ENCODE assay signal across 8 mouse cellular contexts in genomic region chr12:5101411-5102024, GRCm38 (mm10).
DNase-seq lines count a peak whose midpoint lies in the region; ATAC-seq and TF ChIP-seq lines count a peak whose summit lies in the region.
"Had no signal": no experiment of that assay in that cellular context is flagged by ENCODE, and none has a peak within 500 bp of the region (broad histone marks: within the 10 kb centered on the region; RNA-seq: fewer than 3 reads in every experiment).

No protein-coding gene starts in this region.

- TF ChIP-seq EP300 in lung, postnatal 0 days (IDR thresholded peaks at IDR 0.05): no peak

- H3K27me3 ChIP-seq in lung, embryonic 14.5 days (ENCODE audit: insufficient read depth, low read length): no peaks in the 10 kb centered on the region
- no peaks in the 10 kb centered on the region for H3K27me3 ChIP-seq in lung, postnatal 0 days (replicated peaks; ENCODE audit: insufficient read depth, low read length)
- H3K27me3 ChIP-seq: Patski had no signal

- no peaks in the 10 kb centered on the region for H3K36me3 ChIP-seq in lung, embryonic 14.5 days (ENCODE audit: insufficient read depth)
- H3K36me3 ChIP-seq in lung, postnatal 0 days (ENCODE audit: insufficient read depth, low read length): no peaks in the 10 kb centered on the region

- TF ChIP-seq POLR2A in brain, embryonic 14.5 days (IDR thresholded peaks at IDR 0.05; ENCODE audit: borderline replicate concordance, extremely low read depth, insufficient read depth, insufficient read length, poor library complexity, severe bottlenecking): no peak

- H3K4me3 ChIP-seq in lung, embryonic 14.5 days (ENCODE audit: low read depth, low read length): no peak overlapping the region
- no peak overlapping the region for H3K4me3 ChIP-seq in lung, postnatal 0 days (ENCODE audit: low read depth, low read length)

- H3K4me1 ChIP-seq in lung, embryonic 14.5 days (ENCODE audit: insufficient read depth): no peaks in the 10 kb centered on the region
- H3K4me1 ChIP-seq in lung, postnatal 0 days (ENCODE audit: insufficient read depth, low read depth, low read length): no peaks in the 10 kb centered on the region

- peak; percentile 59; the same call in 1 of the 2 replicates for ATAC-seq in lung, embryonic 14.5 days (ENCODE audit: insufficient read depth)
- ATAC-seq in lung, postnatal 0 days: no peak
- ATAC-seq: Patski had no signal

- H3K9ac ChIP-seq in lung, embryonic 14.5 days: no peak overlapping the region
- no peak overlapping the region for H3K9ac ChIP-seq in lung, postnatal 0 days (replicated peaks; ENCODE audit: low read depth)

- DNase-seq in lung, embryonic 14.5 days: peak; percentile 35
- no peak for DNase-seq in lung, postnatal 0 days (ENCODE audit: low spot score)
- peak; percentile 36 to 50 for DNase-seq in adrenal gland, adult 18-20 months (ENCODE audit: low spot score in 2 of 2)
- DNase-seq in brain, embryonic 14.5 days (ENCODE audit: low read depth): peak; percentile 57
- DNase-seq in lung, postnatal 4 days: peak; percentile 36 to 55
- no peak for DNase-seq in frontal cortex, adult 2 months (ENCODE audit: extremely low spot score in 1 of 2, low spot score in 1 of 2)
- DNase-seq in cerebellum, adult 11 months: no peak

- H3K9me3 ChIP-seq in lung, embryonic 14.5 days (ENCODE audit: low read depth, low read length): no peaks in the 10 kb centered on the region
- H3K9me3 ChIP-seq in lung, postnatal 0 days (ENCODE audit: low read length): no peaks in the 10 kb centered on the region

- no peak overlapping the region for H3K27ac ChIP-seq in lung, embryonic 14.5 days (ENCODE audit: low read depth)
- no peak overlapping the region for H3K27ac ChIP-seq in lung, postnatal 0 days (ENCODE audit: low read length)

- no peak overlapping the region for H3K4me2 ChIP-seq in lung, embryonic 14.5 days
- H3K4me2 ChIP-seq in lung, postnatal 0 days (replicated peaks; ENCODE audit: low read depth, low read length): no peak overlapping the region

- TF ChIP-seq CTCF in lung, embryonic 14.5 days (IDR thresholded peaks at IDR 0.05; ENCODE audit: low read depth): no peak
- TF ChIP-seq CTCF in lung, postnatal 0 days (IDR thresholded peaks at IDR 0.05): no peak
- TF ChIP-seq CTCF in brain, embryonic 14.5 days (IDR thresholded peaks at IDR 0.05; ENCODE audit: borderline replicate concordance, extremely low read depth, insufficient read depth, insufficient read length): no peak

- WGBS in lung, embryonic 14.5 days: 45% methylated on average over 13 of the region's 13 CpGs
- 37% methylated on average over 13 of the region's 13 CpGs for WGBS in lung, postnatal 0 days

Comparison
In these comparisons a context has a peak if more than half of its experiments do, and no peak if none do; other contexts are left out.
1. DNase-seq: peak in lung, embryonic 14.5 days (single experiment), adrenal gland, adult 18-20 months (2 of 2), brain, embryonic 14.5 days (single experiment) and lung, postnatal 4 days (2 of 2); none in lung, postnatal 0 days (single experiment), frontal cortex, adult 2 months (0 of 2) and cerebellum, adult 11 months (single experiment).